Mouse (Mus musculus): ENCODE data around the gene Lrrc8d. TPM values are rescaled to one million over a fixed set of nuclear protein-coding genes. Genes with fewer than 3 reads are reported as not detected.

Lrrc8d gene
- total and polyA plus RNA-seq, 2 experiments from 2014 or later = 8.8 to 10.0 TPM

DNA sequence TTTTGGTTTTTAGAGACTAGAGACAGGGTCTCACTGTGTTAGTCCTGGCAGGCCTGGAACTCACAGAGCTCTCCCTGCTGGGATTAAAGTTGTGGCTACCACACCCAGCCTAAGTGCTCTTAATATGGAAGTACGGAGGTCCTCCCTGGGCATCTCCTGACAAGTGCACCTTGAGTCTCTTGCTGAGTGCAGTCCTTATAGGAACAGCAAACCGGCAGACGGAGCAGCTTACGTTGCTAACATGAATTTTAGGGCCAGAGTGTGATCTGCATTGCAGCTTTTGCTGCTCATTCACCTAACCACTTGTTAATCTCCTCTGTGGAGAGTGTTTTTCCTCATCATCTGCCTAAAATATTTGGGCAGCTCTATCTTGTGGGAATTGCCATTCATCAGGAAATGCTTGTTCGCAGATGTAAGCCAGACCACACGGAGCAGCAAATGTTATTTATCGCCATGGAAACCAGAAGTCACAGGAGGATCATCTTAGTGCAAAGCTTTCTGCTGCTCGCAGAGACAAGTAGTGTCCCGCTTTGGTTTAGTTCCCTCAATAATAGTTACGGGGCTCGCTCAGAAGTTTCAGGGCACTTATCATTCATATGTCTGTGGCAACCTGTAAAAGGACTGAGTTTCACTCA lies 62.2 kb downstream of the Lrrc8d start:
- H3K9me3 ChIP-seq (replicated peaks; ENCODE audit: control insufficient read depth, low read length) = no peaks in the 10 kb centered on the region
- TF ChIP-seq CTCF (IDR thresholded peaks at IDR 0.05; ENCODE audit: low read depth) = no peak
- no peak for TF ChIP-seq EP300 (IDR thresholded peaks at IDR 0.05; ENCODE audit: low read depth)
- H3K4me1 ChIP-seq (ENCODE audit: control insufficient read depth, insufficient read depth) = 0 out of 2 replicates have a peak, but pooled peaks cover 3% of the 10 kb centered on the region
- peak; percentile 49 for DNase-seq (ENCODE audit: low spot score)
- H3K4me3 ChIP-seq (ENCODE audit: low read depth, low read length) = no peak overlapping the region
- no peaks in the 10 kb centered on the region for H3K36me3 ChIP-seq (replicated peaks; ENCODE audit: control insufficient read depth, insufficient read depth, low read length)
- no peak overlapping the region for H3K9ac ChIP-seq (replicated peaks; ENCODE audit: low read depth, low read length)
- H3K27me3 ChIP-seq (ENCODE audit: control insufficient read depth, insufficient read depth, low read length) = no peaks in the 10 kb centered on the region
- H3K27ac ChIP-seq (ENCODE audit: low read depth) = no peak overlapping the region
- WGBS = 37% methylated on average over 11 of the region's 11 CpGs
- ATAC-seq (ENCODE audit: insufficient read depth, low read depth) = peak; percentile 69
- no peak overlapping the region for H3K4me2 ChIP-seq (ENCODE audit: low read depth, low read length)

DNA sequence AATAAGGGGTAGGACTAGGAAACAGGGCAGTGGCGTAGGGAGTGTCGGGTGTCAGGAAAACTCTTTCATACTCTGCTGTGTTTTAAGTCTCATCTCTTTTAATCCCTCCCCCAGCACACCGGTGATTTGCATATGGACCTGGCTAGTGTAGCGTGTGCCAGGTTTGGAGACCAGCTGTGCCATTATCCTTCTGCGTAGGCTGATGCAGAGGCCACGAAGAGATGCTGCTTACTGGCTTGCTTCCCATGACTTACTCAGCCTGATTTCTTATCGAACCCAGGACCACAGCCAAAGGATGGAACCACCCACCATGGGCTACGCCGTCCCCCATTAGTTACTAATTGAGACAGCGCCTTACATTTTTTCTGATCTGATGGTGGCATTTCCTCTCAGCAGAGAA lies 64.6 kb downstream of the Lrrc8d start:
- Histone ChIP-seq H3K27ac (ENCODE audit: low read depth) (no peak overlapping the region), H3K9ac (replicated peaks; ENCODE audit: low read depth, low read length) (no peak overlapping the region), H3K4me3 (ENCODE audit: low read depth, low read length) (no peak overlapping the region), H3K36me3 (replicated peaks; ENCODE audit: control insufficient read depth, insufficient read depth, low read length) (no peaks in the 10 kb centered on the region), H3K9me3 (replicated peaks; ENCODE audit: control insufficient read depth, low read length) (no peaks in the 10 kb centered on the region), H3K4me1 (ENCODE audit: control insufficient read depth, insufficient read depth) (0 out of 2 replicates have a peak, but pooled peaks cover 3% of the 10 kb centered on the region), H3K27me3 (ENCODE audit: control insufficient read depth, insufficient read depth, low read length) (no peaks in the 10 kb centered on the region), H3K4me2 (ENCODE audit: low read depth, low read length) (no peak overlapping the region)
- no peak for ATAC-seq (ENCODE audit: insufficient read depth, low read depth)
- DNase-seq (ENCODE audit: low spot score) = no peak
- TF ChIP-seq CTCF (IDR thresholded peaks at IDR 0.05; ENCODE audit: low read depth) (no peak), EP300 (IDR thresholded peaks at IDR 0.05; ENCODE audit: low read depth) (no peak)
- WGBS = 91% methylated on average over 10 of the region's 10 CpGs

DNA sequence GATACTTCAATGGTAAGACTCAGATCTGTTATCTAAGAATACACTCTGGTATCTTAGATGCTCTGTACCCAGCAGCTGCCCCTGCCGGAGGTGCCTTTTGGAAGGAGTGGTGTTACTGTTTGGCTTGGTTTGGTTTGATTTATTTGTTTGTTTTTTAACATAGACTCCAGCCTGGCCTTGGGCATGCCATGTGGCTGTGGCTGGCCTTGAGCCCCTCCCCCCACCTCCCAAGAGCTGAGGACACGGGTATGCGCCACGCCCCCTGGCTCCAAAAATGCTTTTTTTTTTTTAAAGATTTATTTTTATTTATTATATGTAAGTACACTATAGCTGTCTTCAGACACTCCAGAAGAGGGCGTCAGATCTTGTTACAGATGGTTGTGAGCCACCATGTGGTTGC lies 65.6 kb downstream of the Lrrc8d start:
- no peak for DNase-seq (ENCODE audit: low spot score)
- WGBS = 88% methylated on average over 5 of the region's 5 CpGs
- Histone ChIP-seq H3K27ac (ENCODE audit: low read depth) (no peak overlapping the region), H3K4me2 (ENCODE audit: low read depth, low read length) (no peak overlapping the region), H3K9ac (replicated peaks; ENCODE audit: low read depth, low read length) (no peak overlapping the region), H3K27me3 (ENCODE audit: control insufficient read depth, insufficient read depth, low read length) (no peaks in the 10 kb centered on the region), H3K36me3 (replicated peaks; ENCODE audit: control insufficient read depth, insufficient read depth, low read length) (no peaks in the 10 kb centered on the region), H3K9me3 (replicated peaks; ENCODE audit: control insufficient read depth, low read length) (no peaks in the 10 kb centered on the region), H3K4me1 (ENCODE audit: control insufficient read depth, insufficient read depth) (0 out of 2 replicates have a peak, but pooled peaks cover 3% of the 10 kb centered on the region), H3K4me3 (ENCODE audit: low read depth, low read length) (no peak overlapping the region)
- no peak for TF ChIP-seq EP300 (IDR thresholded peaks at IDR 0.05; ENCODE audit: low read depth)
- no peak for TF ChIP-seq CTCF (IDR thresholded peaks at IDR 0.05; ENCODE audit: low read depth)
- no peak for ATAC-seq (ENCODE audit: insufficient read depth, low read depth)

DNA sequence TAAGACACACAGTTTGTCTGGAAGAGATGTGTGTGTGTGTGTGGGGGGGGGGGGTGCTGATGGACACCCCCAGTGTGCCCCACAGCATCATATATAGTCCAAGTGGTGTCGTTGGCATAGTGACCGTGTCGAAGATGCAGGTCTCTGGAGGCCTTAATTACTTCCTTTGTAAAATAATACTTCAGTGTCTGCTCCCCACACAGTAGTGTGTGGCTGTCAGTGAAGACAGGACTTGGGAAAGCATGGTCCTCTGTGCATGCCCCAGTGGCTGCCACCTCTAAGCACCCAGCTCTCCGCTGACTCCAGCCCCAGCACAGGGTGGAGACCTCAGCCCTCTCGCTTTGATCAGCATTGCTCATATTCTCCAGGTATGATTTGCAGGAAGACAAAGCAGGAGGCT lies 76.6 kb downstream of the Lrrc8d start:
- 81% methylated on average over 5 of the region's 5 CpGs for WGBS
- Histone ChIP-seq H3K9ac (replicated peaks; ENCODE audit: low read depth, low read length) (no peak overlapping the region), H3K4me1 (ENCODE audit: control insufficient read depth, insufficient read depth) (0 out of 2 replicates have a peak, but pooled peaks cover 4% of the 10 kb centered on the region), H3K9me3 (replicated peaks; ENCODE audit: control insufficient read depth, low read length) (no peaks in the 10 kb centered on the region), H3K4me2 (ENCODE audit: low read depth, low read length) (no peak overlapping the region), H3K27ac (ENCODE audit: low read depth) (no peak overlapping the region), H3K27me3 (ENCODE audit: control insufficient read depth, insufficient read depth, low read length) (no peaks in the 10 kb centered on the region), H3K36me3 (replicated peaks; ENCODE audit: control insufficient read depth, insufficient read depth, low read length) (no peaks in the 10 kb centered on the region), H3K4me3 (ENCODE audit: low read depth, low read length) (no peak overlapping the region)
- ATAC-seq (ENCODE audit: insufficient read depth, low read depth) (no peak), DNase-seq (ENCODE audit: low spot score) (no peak)
- TF ChIP-seq CTCF (IDR thresholded peaks at IDR 0.05; ENCODE audit: low read depth) (no peak), EP300 (IDR thresholded peaks at IDR 0.05; ENCODE audit: low read depth) (no peak)

DNA sequence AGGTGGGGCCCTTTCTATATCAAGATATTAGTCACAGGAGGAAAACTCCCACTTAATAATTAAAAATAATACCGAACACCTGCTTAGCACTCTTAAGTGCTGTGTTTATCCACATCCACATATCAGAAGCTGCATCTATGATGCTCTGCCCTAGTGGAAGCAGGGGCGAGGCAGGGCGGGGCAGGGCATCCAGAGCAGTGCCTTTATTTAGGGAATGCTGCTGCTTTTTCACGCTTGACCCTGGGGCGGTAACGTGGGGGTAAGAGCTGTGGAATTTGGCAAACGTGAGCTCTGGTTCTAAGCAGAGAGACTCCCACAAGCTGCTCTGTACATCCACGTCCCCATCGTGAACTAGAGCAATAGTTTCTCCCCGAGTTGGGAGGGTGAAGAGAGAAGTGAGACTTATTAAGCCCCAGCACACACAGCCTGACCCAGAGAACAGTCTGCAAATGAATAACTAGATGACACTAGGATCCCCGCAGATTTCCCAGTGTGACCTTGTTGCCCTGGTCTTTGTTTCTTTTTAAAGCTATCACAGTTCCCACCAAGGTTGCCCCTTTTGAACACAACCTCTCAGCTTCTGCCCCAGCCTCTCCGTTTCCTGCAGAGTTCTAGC lies 77.3 kb downstream of the Lrrc8d start:
- ATAC-seq (ENCODE audit: insufficient read depth, low read depth) = no peak
- TF ChIP-seq EP300 (IDR thresholded peaks at IDR 0.05; ENCODE audit: low read depth) (no peak), CTCF (IDR thresholded peaks at IDR 0.05; ENCODE audit: low read depth) (no peak)
- 0 out of 2 replicates have a peak, but pooled peaks cover 4% of the 10 kb centered on the region for H3K4me1 ChIP-seq (ENCODE audit: control insufficient read depth, insufficient read depth)
- H3K27me3 ChIP-seq (ENCODE audit: control insufficient read depth, insufficient read depth, low read length) = no peaks in the 10 kb centered on the region
- no peak overlapping the region for H3K9ac ChIP-seq (replicated peaks; ENCODE audit: low read depth, low read length)
- H3K27ac ChIP-seq (ENCODE audit: low read depth) = no peak overlapping the region
- H3K36me3 ChIP-seq (replicated peaks; ENCODE audit: control insufficient read depth, insufficient read depth, low read length) = no peaks in the 10 kb centered on the region
- H3K4me2 ChIP-seq (ENCODE audit: low read depth, low read length) = no peak overlapping the region
- WGBS = 62% methylated on average over 12 of the region's 12 CpGs
- no peak overlapping the region for H3K4me3 ChIP-seq (ENCODE audit: low read depth, low read length)
- DNase-seq (ENCODE audit: low spot score) = no peak
- H3K9me3 ChIP-seq (replicated peaks; ENCODE audit: control insufficient read depth, low read length) = no peaks in the 10 kb centered on the region

Measured in heart, postnatal 0 days (tissue).